Mouse (Mus musculus): ENCODE results near the gene Aak1. TPM values are rescaled to one million over a fixed set of nuclear protein-coding genes. Genes with fewer than 3 reads are reported as not detected.

The Aak1 gene
- polyA plus RNA-seq, 1 experiment, result 152 TPM

- TF ChIP-seq CTCF (IDR thresholded peaks at IDR 0.05; ENCODE audit: borderline replicate concordance, insufficient read depth, low read depth, low read length), result no peak
- no peak for TF ChIP-seq POLR2A (IDR thresholded peaks at IDR 0.05; ENCODE audit: borderline replicate concordance, insufficient read depth, low read length)
- DNase-seq, result no peak
- H3K27ac ChIP-seq (ENCODE audit: insufficient read depth, low read length), result no peak overlapping the region
- H3K4me3 ChIP-seq (replicated peaks; ENCODE audit: insufficient read depth, low read depth, low read length), result no peak overlapping the region
- no peaks in the 10 kb centered on the region for H3K27me3 ChIP-seq (ENCODE audit: control insufficient read depth, insufficient read depth, low read length)
- H3K4me1 ChIP-seq (ENCODE audit: control insufficient read depth, insufficient read depth, low read length), result peaks cover 15% of the 10 kb centered on the region
- WGBS, result 93% methylated on average over 7 of the region's 7 CpGs
Measured at GRCm38 (mm10) chr6:86824401-86824800, 24.9 kb upstream of the Aak1 start.

- DNase-seq, result no peak
- Histone ChIP-seq H3K4me1 (ENCODE audit: control insufficient read depth, insufficient read depth, low read length) (peaks cover 10% of the 10 kb centered on the region), H3K27ac (ENCODE audit: insufficient read depth, low read length) (no peak overlapping the region), H3K27me3 (ENCODE audit: control insufficient read depth, insufficient read depth, low read length) (no peaks in the 10 kb centered on the region), H3K4me3 (replicated peaks; ENCODE audit: insufficient read depth, low read depth, low read length) (no peak overlapping the region)
- 90% methylated on average over 2 of the region's 2 CpGs for WGBS
- no peak for TF ChIP-seq CTCF (IDR thresholded peaks at IDR 0.05; ENCODE audit: borderline replicate concordance, insufficient read depth, low read depth, low read length)
- no peak for TF ChIP-seq POLR2A (IDR thresholded peaks at IDR 0.05; ENCODE audit: borderline replicate concordance, insufficient read depth, low read length)
Measured at GRCm38 (mm10) chr6:86827432-86827831, 21.9 kb upstream of the Aak1 start.

GRCm38 (mm10) chr6:86829768-86830167, 19.5 kb upstream of the Aak1 start:
- no peaks in the 10 kb centered on the region for H3K27me3 ChIP-seq (ENCODE audit: control insufficient read depth, insufficient read depth, low read length)
- no peak overlapping the region for H3K4me3 ChIP-seq (replicated peaks; ENCODE audit: insufficient read depth, low read depth, low read length)
- no peak for DNase-seq
- WGBS, result 74% methylated on average over 6 of the region's 6 CpGs
- H3K27ac ChIP-seq (ENCODE audit: insufficient read depth, low read length), result no peak overlapping the region
- TF ChIP-seq POLR2A (IDR thresholded peaks at IDR 0.05; ENCODE audit: borderline replicate concordance, insufficient read depth, low read length) (no peak), CTCF (IDR thresholded peaks at IDR 0.05; ENCODE audit: borderline replicate concordance, insufficient read depth, low read depth, low read length) (no peak)
- H3K4me1 ChIP-seq (ENCODE audit: control insufficient read depth, insufficient read depth, low read length), result no peaks in the 10 kb centered on the region

GRCm38 (mm10) chr6:86830738-86831500, 18.4 kb upstream of the Aak1 start:
- no peak for DNase-seq
- TF ChIP-seq CTCF (IDR thresholded peaks at IDR 0.05; ENCODE audit: borderline replicate concordance, insufficient read depth, low read depth, low read length) (no peak), POLR2A (IDR thresholded peaks at IDR 0.05; ENCODE audit: borderline replicate concordance, insufficient read depth, low read length) (no peak)
- H3K4me3 ChIP-seq (replicated peaks; ENCODE audit: insufficient read depth, low read depth, low read length), result no peak overlapping the region
- H3K27me3 ChIP-seq (ENCODE audit: control insufficient read depth, insufficient read depth, low read length), result no peaks in the 10 kb centered on the region
- 67% methylated on average over 10 of the region's 10 CpGs for WGBS
- H3K4me1 ChIP-seq (ENCODE audit: control insufficient read depth, insufficient read depth, low read length), result no peaks in the 10 kb centered on the region
- H3K27ac ChIP-seq (ENCODE audit: insufficient read depth, low read length), result no peak overlapping the region

- Histone ChIP-seq H3K4me3 (replicated peaks; ENCODE audit: insufficient read depth, low read depth, low read length) (no peak overlapping the region), H3K27me3 (ENCODE audit: control insufficient read depth, insufficient read depth, low read length) (no peaks in the 10 kb centered on the region), H3K27ac (ENCODE audit: insufficient read depth, low read length) (no peak overlapping the region), H3K4me1 (ENCODE audit: control insufficient read depth, insufficient read depth, low read length) (no peaks in the 10 kb centered on the region)
- 81% methylated on average over 13 of the region's 13 CpGs for WGBS
- no peak for DNase-seq
- no peak for TF ChIP-seq POLR2A (IDR thresholded peaks at IDR 0.05; ENCODE audit: borderline replicate concordance, insufficient read depth, low read length)
Measured at GRCm38 (mm10) chr6:86832802-86833502, 16.4 kb upstream of the Aak1 start.

GRCm38 (mm10) chr6:86839089-86839488, 10.2 kb upstream of the Aak1 start:
- 84% methylated on average over 2 of the region's 2 CpGs for WGBS
- H3K4me3 ChIP-seq (replicated peaks; ENCODE audit: insufficient read depth, low read depth, low read length), result no peak overlapping the region
- no peak overlapping the region for H3K27ac ChIP-seq (ENCODE audit: insufficient read depth, low read length)
- DNase-seq, result no peak
- TF ChIP-seq CTCF (IDR thresholded peaks at IDR 0.05; ENCODE audit: borderline replicate concordance, insufficient read depth, low read depth, low read length) (no peak), POLR2A (IDR thresholded peaks at IDR 0.05; ENCODE audit: borderline replicate concordance, insufficient read depth, low read length) (no peak)
- H3K4me1 ChIP-seq (ENCODE audit: control insufficient read depth, insufficient read depth, low read length), result no peaks in the 10 kb centered on the region
- H3K27me3 ChIP-seq (ENCODE audit: control insufficient read depth, insufficient read depth, low read length), result no peaks in the 10 kb centered on the region

- TF ChIP-seq POLR2A (IDR thresholded peaks at IDR 0.05; ENCODE audit: borderline replicate concordance, insufficient read depth, low read length) (no peak), CTCF (IDR thresholded peaks at IDR 0.05; ENCODE audit: borderline replicate concordance, insufficient read depth, low read depth, low read length) (no peak)
- no peak overlapping the region for H3K27ac ChIP-seq (ENCODE audit: insufficient read depth, low read length)
- WGBS, result 53% methylated on average over 3 of the region's 3 CpGs
- DNase-seq, result no peak
- no peak overlapping the region for H3K4me3 ChIP-seq (replicated peaks; ENCODE audit: insufficient read depth, low read depth, low read length)
- H3K4me1 ChIP-seq (ENCODE audit: control insufficient read depth, insufficient read depth, low read length), result no peaks in the 10 kb centered on the region
- no peaks in the 10 kb centered on the region for H3K27me3 ChIP-seq (ENCODE audit: control insufficient read depth, insufficient read depth, low read length)
Measured at GRCm38 (mm10) chr6:86841949-86842348, 7.4 kb upstream of the Aak1 start.

- 84% methylated on average over 3 of the region's 3 CpGs for whole genome bisulfite sequencing
- no peak for TF ChIP-seq CTCF (IDR thresholded peaks at IDR 0.05; ENCODE audit: borderline replicate concordance, insufficient read depth, low read depth, low read length)
- TF ChIP-seq POLR2A (IDR thresholded peaks at IDR 0.05; ENCODE audit: borderline replicate concordance, insufficient read depth, low read length), result no peak
Measured at GRCm38 (mm10) chr6:86843636-86844035, 5.7 kb upstream of the Aak1 start.

More at GRCm38 (mm10) chr6:86843636-86844035, 5.7 kb upstream of the Aak1 start:
- no peak overlapping the region for H3K27ac ChIP-seq (ENCODE audit: insufficient read depth, low read length)
- H3K4me1 ChIP-seq (ENCODE audit: control insufficient read depth, insufficient read depth, low read length), result no peaks in the 10 kb centered on the region
- H3K4me3 ChIP-seq (replicated peaks; ENCODE audit: insufficient read depth, low read depth, low read length), result no peak overlapping the region
- DNase-seq, result no peak
- no peaks in the 10 kb centered on the region for H3K27me3 ChIP-seq (ENCODE audit: control insufficient read depth, insufficient read depth, low read length)

Measured in cerebellum, adult 2 months (tissue).